Mouse (Mus musculus): ENCODE measurements around the gene Iffo2.

The Iffo2 gene

DNA sequence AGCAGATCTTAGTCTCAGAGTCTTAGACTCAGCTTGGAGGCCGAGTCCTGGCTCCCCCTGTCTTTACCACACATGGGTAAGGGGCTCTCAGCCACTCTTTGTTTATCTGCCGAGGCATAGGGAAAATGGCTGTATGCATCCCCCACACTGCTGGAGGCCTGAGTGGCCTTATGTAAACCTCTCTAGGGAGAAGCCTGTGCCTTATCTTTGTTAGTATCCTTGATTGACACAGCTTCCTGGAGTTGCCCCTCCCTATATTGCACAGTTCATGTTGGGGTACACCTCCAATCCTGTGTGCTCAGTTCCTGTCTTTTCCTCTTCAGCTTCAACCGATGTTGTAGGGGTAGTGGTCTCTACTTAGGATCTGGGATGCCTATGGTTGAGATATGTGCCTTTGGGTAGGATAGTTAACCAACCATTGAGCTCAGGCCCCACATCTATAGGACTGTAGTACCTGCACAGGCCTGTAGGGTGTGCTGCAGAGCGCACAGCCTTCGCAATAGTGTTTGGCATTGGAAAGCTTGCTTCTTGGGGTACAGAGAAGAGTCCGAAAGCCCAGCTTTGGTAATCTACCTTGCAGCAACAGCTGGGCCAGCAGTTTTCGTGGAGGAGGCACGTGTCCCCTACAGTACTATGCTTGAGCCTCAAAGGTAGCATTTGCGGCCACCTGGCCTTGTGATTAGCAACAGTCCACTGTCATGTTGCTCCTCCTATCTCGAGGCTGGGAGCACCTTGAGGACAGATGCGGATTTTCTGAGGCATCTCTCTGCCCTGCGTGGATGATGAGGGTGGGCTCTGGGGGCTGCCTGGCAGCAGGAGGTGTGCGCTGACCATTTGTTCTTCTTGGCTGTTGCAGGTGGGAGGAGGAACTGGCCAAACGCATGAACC lies 72.3 kb downstream of the Iffo2 start, which contains the start of gene Gm21969:
Gene Gm21969 (plus strand): TSS at position 830 of the 888 bp plus-strand sequence.
- in situ Hi-C loops (cut with MboI; ENCODE audit: low sequenced_read_pairs): no loop called here

DNA sequence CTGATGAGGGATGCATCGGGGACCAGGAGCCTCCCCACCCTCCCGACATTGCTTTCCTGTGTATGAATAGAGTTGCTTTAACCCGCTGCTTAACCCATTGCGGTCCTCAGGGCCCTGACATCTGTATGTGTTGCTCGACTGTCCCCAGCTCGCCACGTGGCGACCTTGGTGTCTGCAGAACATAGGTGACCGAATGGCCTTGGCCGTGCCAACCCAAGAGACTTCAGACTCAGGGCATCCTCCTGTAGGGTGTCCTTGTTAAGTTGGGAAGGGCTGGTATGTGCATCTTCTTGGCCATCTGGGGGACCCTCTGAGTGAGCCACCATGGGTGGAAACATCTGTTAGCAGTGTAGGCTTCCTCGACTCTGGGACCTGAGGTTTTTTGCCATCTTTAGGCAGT lies 74.9 kb downstream of the Iffo2 start:
- in situ Hi-C loops (cut with MboI; ENCODE audit: low sequenced_read_pairs): no loop called here

- in situ Hi-C loops (cut with MboI; ENCODE audit: low sequenced_read_pairs): no loop called here
Observed at GRCm38 (mm10) chr4:139606732-139607131, 76.4 kb downstream of the Iffo2 start.

DNA sequence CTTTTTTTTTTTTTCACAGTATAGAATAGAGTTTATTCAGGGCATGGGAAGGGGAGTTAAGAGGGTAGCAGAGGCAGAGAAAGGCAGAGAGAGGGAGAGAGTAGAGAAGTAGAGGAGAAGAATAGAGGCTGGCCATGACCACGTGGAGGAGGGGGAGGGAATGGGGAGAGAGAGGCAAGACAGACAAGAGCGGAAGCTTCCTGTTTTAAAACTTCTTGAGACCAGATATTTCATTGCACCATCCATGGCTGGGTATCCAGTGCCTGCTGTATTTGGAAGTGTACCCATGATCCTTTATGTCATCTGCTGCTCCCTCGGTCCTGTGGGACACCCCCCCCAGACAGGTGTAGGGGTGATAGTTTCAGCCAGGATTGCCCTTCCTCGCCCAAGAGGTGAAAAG lies 78.6 kb downstream of the Iffo2 start:
- in situ Hi-C loops (cut with MboI; ENCODE audit: low sequenced_read_pairs): no loop called here

GRCm38 (mm10) chr4:139610954-139611353 lies 80.6 kb downstream of the Iffo2 start:
- in situ Hi-C loops (cut with MboI; ENCODE audit: low sequenced_read_pairs): no loop called here

- in situ Hi-C loops (cut with MboI; ENCODE audit: low sequenced_read_pairs): no loop called here
Observed at GRCm38 (mm10) chr4:139611542-139611953, 81.2 kb downstream of the Iffo2 start.

DNA sequence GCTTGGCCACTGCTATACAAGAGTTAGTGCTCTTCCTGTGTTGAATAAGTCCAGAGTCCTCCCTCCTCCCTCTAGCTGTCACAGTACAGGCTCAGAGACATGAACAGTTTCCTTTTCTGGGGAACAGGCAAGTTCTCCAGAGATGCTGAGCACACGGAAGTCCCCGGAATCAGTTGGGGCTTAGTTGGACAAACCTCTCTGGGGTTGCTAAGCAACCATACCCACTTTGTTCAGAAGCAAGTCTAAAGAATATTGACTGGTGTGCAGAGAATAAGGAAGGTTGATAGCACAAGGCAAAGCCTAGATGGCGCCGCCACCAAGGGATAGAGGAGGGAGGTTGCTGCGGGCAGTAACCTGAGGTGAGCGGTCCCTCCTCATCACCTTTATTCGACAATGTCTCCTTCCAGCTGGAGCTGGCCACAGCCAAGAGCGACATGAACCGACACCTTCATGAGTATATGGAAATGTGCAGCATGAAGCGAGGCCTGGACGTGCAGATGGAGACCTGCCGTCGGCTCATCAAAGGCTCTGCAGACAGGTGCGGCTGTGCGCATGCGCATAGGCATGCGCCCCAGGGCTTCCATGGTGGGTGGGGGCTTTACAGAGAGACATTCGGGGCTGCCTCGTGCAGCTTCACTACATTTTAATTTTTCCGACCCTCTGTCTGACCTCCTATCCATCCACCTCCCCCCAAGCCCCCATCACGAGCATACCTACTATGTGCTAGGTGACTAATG lies 84.3 kb downstream of the Iffo2 start:
- in situ Hi-C loops (cut with MboI; ENCODE audit: low sequenced_read_pairs): no loop called here

- in situ Hi-C loops (cut with MboI; ENCODE audit: low sequenced_read_pairs): no loop called here
Observed at GRCm38 (mm10) chr4:139616276-139617000, 86.1 kb downstream of the Iffo2 start.

GRCm38 (mm10) chr4:139617001-139617364 lies 86.6 kb downstream of the Iffo2 start:
- in situ Hi-C loops (cut with MboI; ENCODE audit: low sequenced_read_pairs): no loop called here

- in situ Hi-C loops (cut with MboI; ENCODE audit: low sequenced_read_pairs): no loop called here
Observed at GRCm38 (mm10) chr4:139619765-139620164, 89.4 kb downstream of the Iffo2 start.

DNA sequence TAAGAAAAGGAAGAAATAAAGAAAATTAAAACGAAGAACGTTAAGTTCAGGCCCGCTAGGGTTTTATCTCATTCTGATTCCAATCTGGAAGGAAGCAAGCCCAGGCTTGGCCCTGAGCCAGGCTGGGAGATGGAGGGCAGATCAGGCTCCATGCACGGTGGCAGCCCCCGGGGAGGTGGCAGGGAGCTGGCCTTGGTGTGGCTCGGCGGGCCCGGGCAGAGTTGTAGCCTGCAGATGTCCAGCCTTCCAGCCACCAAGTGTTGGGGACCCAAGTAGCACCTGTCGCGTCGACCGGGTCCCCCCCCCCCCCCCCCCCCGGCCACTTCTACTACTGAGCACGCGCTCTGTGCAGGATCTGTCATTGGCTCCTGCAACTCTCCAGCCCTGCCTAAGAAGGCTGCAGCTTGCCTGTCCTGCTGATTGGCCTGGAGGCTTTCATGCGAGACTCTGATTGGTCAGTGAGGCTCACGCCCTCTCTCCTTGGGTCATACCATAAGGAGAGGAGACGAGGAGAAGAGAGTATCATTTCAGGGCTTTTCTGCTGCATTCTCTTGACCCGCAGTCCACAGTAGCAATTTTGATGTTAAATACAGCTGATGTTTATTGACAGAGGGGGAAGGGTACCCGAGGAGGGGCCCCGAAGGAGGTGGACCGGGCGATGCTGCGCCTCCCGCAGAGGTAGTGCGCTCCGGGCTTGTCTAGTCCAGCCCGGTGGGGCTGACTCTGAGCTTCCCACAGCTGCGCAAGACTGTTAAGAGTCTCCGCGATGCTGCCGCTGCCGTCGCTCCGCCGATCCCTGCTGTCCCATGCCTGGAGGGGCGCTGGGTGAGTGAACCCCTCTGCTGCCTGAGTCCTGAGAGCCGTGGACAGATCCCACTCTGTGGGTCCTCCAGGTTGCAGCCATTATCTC lies 92.3 kb downstream of the Iffo2 start, which contains the start of gene Aldh4a1:
Gene Aldh4a1 (plus strand): TSS at position 494 of the 910 bp plus-strand sequence.
- in situ Hi-C loops (cut with MboI; ENCODE audit: low sequenced_read_pairs): no loop called here

DNA sequence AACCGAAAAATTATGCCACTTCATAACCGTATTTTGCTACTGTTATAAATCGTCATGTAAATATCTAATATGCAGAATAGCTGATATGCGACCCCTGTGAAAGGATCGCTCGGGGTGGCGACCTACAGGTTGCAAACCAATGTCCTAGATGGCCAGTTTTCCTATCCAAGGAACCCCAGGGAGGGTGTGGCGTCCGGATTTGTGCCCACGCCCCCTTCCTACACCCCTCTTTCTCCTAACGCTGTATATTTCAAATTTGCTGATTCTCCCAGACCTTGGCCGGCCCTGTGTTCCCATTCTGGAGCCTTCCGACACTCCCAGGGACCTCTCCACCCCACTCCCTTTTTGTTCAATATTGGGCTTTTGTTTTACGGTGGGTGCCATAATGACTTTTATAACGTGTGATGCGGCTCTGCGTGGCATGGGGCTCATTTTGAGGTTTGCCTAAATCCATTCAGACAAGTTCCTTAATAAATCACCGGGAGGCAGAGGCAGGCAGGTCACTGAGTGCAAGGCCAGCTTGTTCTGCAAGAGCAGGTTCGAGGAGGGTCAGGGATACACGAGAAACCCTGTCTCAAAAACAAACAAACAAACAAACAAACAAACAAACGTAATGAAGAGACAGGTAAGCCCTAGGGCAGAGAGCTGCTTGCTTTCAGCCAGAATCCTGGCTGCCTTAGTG lies 93.2 kb downstream of the Iffo2 start:
- in situ Hi-C loops (cut with MboI; ENCODE audit: low sequenced_read_pairs): no loop called here

DNA sequence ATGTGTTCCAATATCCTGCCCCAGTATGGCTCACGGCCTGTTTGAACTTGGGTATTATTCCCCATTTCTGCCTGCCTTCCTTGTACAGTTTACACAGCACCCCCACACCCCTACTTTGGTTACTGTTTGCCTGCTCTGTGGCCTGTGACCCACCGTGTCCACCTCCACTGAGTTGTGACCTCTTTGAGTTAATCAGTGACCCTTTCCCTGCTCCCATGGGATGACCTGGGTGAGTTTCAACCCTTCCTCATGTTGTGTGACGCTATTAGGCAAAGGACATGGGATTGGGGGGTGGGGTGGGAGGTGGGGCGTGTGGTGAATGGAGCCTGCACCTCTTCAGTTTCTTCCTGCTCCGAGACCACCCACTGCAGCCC lies 93.8 kb downstream of the Iffo2 start:
- in situ Hi-C loops (cut with MboI; ENCODE audit: low sequenced_read_pairs): no loop called here

DNA sequence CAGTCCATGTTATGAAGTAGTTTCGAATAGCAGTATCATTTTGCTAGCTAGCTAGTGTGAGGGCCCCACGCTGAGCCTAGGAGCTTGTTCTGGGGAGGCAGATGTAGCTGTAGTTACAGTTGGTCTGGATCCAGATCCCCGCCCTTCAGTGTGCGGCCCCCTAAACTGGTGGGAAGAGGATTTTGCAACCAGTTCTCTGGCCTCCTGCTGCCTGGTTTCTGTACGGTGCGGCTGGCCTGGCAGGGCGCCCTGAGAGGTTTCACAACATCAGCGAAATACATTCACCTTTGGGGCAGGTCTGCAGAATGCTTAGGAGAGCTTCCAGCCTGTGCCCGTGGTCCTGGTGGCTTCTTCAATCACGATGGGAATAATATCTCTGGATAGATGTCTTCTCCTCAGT lies 94.4 kb downstream of the Iffo2 start:
- in situ Hi-C loops (cut with MboI; ENCODE audit: low sequenced_read_pairs): no loop called here

GRCm38 (mm10) chr4:139627361-139627760 lies 97.0 kb downstream of the Iffo2 start:
- in situ Hi-C loops (cut with MboI; ENCODE audit: low sequenced_read_pairs): no loop called here

DNA sequence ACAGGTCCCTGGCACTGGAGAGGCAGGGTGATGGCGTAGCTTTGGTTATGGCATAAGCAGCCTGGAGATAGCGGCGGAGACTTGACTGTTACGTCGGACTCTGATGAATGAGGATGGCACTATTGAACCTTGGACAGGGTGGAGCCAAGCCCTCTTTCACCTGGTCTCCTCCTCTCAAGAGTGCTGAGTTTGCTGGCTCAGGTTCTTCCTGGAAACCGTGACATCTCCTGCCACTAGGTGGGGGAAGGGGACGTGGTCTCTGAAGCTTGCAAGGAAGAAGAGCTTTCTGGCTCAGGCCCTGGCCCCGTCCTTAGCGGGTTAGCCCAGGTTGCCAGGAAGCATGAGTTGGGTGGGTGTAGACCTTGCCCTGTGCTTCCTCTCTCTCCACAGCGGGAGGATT lies 99.8 kb downstream of the Iffo2 start:
- in situ Hi-C loops (cut with MboI; ENCODE audit: low sequenced_read_pairs): loop anchor here (10.0 kb wide), 1 partner anchor 135 kb away; no protein-coding TSS in a partner anchor

- in situ Hi-C loops (cut with MboI; ENCODE audit: low sequenced_read_pairs): loop anchor here (10.0 kb wide), 1 partner anchor 136 kb away; no protein-coding TSS in a partner anchor
Observed at GRCm38 (mm10) chr4:139631141-139631540, 100.8 kb downstream of the Iffo2 start.

DNA sequence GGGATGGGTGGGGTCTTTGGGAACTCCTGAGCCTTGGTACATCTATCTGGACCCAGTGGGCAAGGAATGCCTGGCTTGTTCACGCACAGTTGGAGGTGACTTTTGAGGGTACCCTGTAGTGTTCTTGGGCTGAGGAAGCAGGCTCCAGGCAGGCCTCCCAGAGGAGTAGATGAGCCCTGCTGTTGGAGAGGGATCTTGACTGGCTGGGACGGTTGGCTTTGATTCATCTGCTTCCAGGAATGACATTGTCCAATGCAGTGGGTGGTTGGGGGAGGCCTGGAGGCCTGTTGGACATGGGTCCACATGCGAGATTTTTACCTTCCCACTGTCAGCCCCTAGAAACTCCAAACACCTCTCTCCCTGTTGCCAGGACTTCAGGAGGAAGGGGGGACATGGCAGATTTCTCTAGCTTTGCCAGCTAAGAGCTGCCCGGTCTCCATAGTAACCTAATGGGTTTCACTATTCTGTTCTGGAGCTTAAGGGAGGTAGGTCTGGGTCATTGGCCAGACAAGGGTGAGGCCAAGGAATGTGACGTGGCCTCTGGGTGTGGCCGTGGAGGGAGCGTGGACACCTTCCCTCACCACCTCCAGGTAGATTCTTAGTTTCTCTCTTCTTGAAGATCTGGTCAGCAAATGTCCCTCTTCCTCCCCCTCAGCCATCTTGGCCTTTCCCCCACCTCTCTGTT lies 101.4 kb downstream of the Iffo2 start:
- in situ Hi-C loops (cut with MboI; ENCODE audit: low sequenced_read_pairs): loop anchor here (10.0 kb wide), 1 partner anchor 137 kb away; no protein-coding TSS in a partner anchor

GRCm38 (mm10) chr4:139632254-139632580 lies 101.9 kb downstream of the Iffo2 start:
- in situ Hi-C loops (cut with MboI; ENCODE audit: low sequenced_read_pairs): loop anchor here (10.0 kb wide), 1 partner anchor 137 kb away; no protein-coding TSS in a partner anchor

Measured in CH12F3 (cell line).